Comparison of ENCODE assay signal across 27 mouse cellular contexts in the genomic region with DNA sequence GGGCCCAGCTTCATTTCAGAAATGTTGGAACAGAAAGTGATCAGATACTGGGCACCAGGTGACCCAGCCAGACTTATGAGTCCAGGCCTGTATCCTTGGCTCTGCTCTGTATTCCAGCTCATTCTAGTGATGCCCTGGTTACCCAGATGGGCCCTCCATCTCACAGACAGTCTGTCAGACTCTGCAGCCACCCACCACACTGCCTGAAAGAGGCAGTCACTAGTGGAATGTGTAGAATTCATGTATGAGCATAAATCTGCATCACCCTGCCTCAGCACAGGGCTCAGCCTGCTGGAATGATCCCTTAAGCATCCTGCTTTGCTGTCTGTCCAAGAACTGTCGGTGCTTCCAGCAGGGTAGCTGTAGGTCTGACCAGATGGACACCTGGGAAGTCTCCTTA. TPM values are rescaled to one million over a fixed set of nuclear protein-coding genes. Genes with fewer than 3 reads are reported as not detected.
A peak's percentile ranks its signal among the peaks of the same experiment; 100 is the strongest.
DNase-seq lines count a peak whose midpoint lies in the region; ATAC-seq and TF ChIP-seq lines count a peak whose summit lies in the region.
"Had no signal": no experiment of that assay in that cellular context is flagged by ENCODE, and none has a peak within 500 bp of the region (broad histone marks: within the 10 kb centered on the region; RNA-seq: fewer than 3 reads in every experiment).

No protein-coding gene starts in this region.

- ATAC-seq in frontal cortex, adult (ENCODE audit: low TSS enrichment) = peak; percentile 91
- ATAC-seq: activated CD4-positive, CD25-positive, alpha-beta regulatory T cell, adult 4 months; forebrain, embryonic 14.5 days; forebrain, postnatal 0 days; hindbrain, embryonic 16.5 days had no signal

- intact Hi-C loops in left cerebral cortex, adult 2 months (cut with DNase I) = loop anchor here (1.0 kb wide), 1 partner anchor 156 kb away; no protein-coding TSS in a partner anchor
- intact Hi-C loops in left cerebral cortex, postnatal 10 days (cut with DNase I) = no loop called here

- H3K27ac ChIP-seq in left cerebral cortex, adult 2 months = peak overlapping the region; percentile 11; the same call in 1 of the 2 replicates
- H3K27ac ChIP-seq: embryonic facial prominence, embryonic 12.5 days; embryonic facial prominence, embryonic 15.5 days; heart, embryonic 15.5 days; hindbrain, embryonic 10.5 days; hindbrain, embryonic 13.5 days had no signal

- TF ChIP-seq CTCF in left cerebral cortex, adult 2 months (IDR thresholded peaks at IDR 0.05) = no peak

- no peak overlapping the region for H3K4me3 ChIP-seq in left cerebral cortex, adult 2 months
- H3K4me3 ChIP-seq: embryonic facial prominence, embryonic 12.5 days; embryonic facial prominence, embryonic 15.5 days; heart, embryonic 12.5 days; heart, embryonic 15.5 days; hindbrain, embryonic 10.5 days; hindbrain, embryonic 13.5 days had no signal

- no peak for DNase-seq in frontal cortex, postnatal 10 days (ENCODE audit: low spot score in 2 of 2)
- peak; percentile 37 to 70 for DNase-seq in layer of hippocampus, adult 18-20 months (ENCODE audit: low spot score in 2 of 2)
- no peak for DNase-seq in layer of hippocampus, adult 9-10 months (ENCODE audit: low spot score)
- DNase-seq in left cerebral cortex, adult 2 months (ENCODE audit: extremely low spot score in 1 of 2, low spot score in 2 of 2) = no peak
- DNase-seq in left cerebral cortex, postnatal 10 days (ENCODE audit: extremely low spot score in 1 of 2, low spot score in 2 of 2) = no peak
- DNase-seq in brain, adult 2 months (ENCODE audit: low read depth, low spot score) = peak; percentile 62
- DNase-seq in cerebellum, postnatal 10 days = no peak
- DNase-seq: adrenal gland, adult 8-10 months; adrenal gland, postnatal 25 days; cerebellum, adult 18-20 months; cerebellum, adult 9-10 months; cerebellum, postnatal 25 days; forebrain, postnatal 0 days; gastrocnemius, postnatal 25 days; heart, adult 18-20 months; heart, postnatal 10 days; heart, postnatal 36 days had no signal

RNA-seq across cellular contexts. Expression of gene Nectin1, which starts 51.8 kb away (rescaled TPM):
- total RNA-seq in layer of hippocampus, adult 18-20 months (2021) = 10 to 100 TPM; 68.2 to 70.6 TPM
- 100 to 1,000 TPM; 112 to 114 TPM for total RNA-seq in left cerebral cortex, adult 2 months (2021)
- total RNA-seq in left cerebral cortex, postnatal 10 days (2021) = 100 to 1,000 TPM in 1 of 2 experiments, 10 to 100 TPM in 1; 99.6 to 104 TPM

Comparison
In these comparisons a context has a peak if more than half of its experiments do, and no peak if none do; other contexts are left out.
1. DNase-seq: peak in layer of hippocampus, adult 18-20 months (2 of 2) and brain, adult 2 months (single experiment); none in frontal cortex, postnatal 10 days (0 of 2), layer of hippocampus, adult 9-10 months (single experiment), left cerebral cortex, adult 2 months (0 of 2), left cerebral cortex, postnatal 10 days (0 of 2) and cerebellum, postnatal 10 days (0 of 2).